Mouse (Mus musculus) neural tube, embryonic 11.5 days (tissue): ENCODE measurements at regions not wholly inside any gene's neighbourhood (a gene's known extent, or its start where the extent isn't known, plus 50 kb on each side); places are given as distances from the start of the nearest gene placed in this dataset.
A peak's percentile ranks its signal among the peaks of the same experiment; 100 is the strongest.

Source experiments
- ATAC-seq: fragments of 200-750 bp; cut with Nextera tagmentation; 2 replicates; pipeline ENCODE4 v1.8.0; 2017; ENCODE audit warnings: moderate number of reproducible peaks, mild to moderate bottlenecking, moderate TSS enrichment, moderate library complexity; ENCODE audit not compliant: insufficient read depth, low FRiP score, low TSS enrichment
- DNase-seq: peaks from one replicate; pipeline ENCODE4 v3.0.0-alpha.2; 2015; ENCODE audit warnings: low spot score
- H3K27ac ChIP-seq: fragments of 300-500 bp; sonication (generic); 2 replicates; pipeline ENCODE4 v1.5.1; 2014; ENCODE audit warnings: low read depth, mild to moderate bottlenecking, low read length
- H3K27me3 ChIP-seq: fragments of 300-500 bp; sonication (generic); 2 replicates; pipeline ENCODE4 v1.6.1; 2014; ENCODE audit warnings: mild to moderate bottlenecking, low read length, mixed read lengths; ENCODE audit not compliant: control insufficient read depth, insufficient read depth
- H3K36me3 ChIP-seq: fragments of 300-500 bp; sonication (generic); 2 replicates; pipeline ENCODE4 v1.6.1; 2014; ENCODE audit warnings: mild to moderate bottlenecking, low read length, moderate library complexity, mixed read lengths; ENCODE audit not compliant: control insufficient read depth, insufficient read depth
- H3K4me1 ChIP-seq: fragments of 300-500 bp; sonication (generic); 2 replicates; pipeline ENCODE4 v1.6.1; 2014; ENCODE audit warnings: low read length, mixed read lengths; ENCODE audit not compliant: control insufficient read depth, insufficient read depth
- H3K4me2 ChIP-seq: fragments of 300-500 bp; sonication (generic); 2 replicates; pipeline ENCODE4 v1.6.1; 2014; ENCODE audit warnings: low read depth, mild to moderate bottlenecking, moderate library complexity
- H3K4me3 ChIP-seq: fragments of 300-500 bp; sonication (generic); 2 replicates; pipeline ENCODE4 v1.5.1; 2014; ENCODE audit warnings: low read depth, low read length
- H3K9ac ChIP-seq: fragments of 300-500 bp; sonication (generic); 2 replicates; pipeline ENCODE4 v1.6.1; 2014; ENCODE audit warnings: mild to moderate bottlenecking, low read length
- H3K9me3 ChIP-seq: fragments of 300-500 bp; sonication (generic); 2 replicates; pipeline ENCODE4 v1.6.1; 2016; ENCODE audit warnings: low read length; ENCODE audit not compliant: control insufficient read depth
- WGBS: fragments of 180-500 bp; shearing (Covaris S2); extraction: QIAGEN DNeasy Blood & Tissue Kit; methylation state at CpG from one replicate; pipeline ENCODE4 v1.1.7; 2014; 5-methylcytosine and 5-hydroxymethylcytosine counted together

GRCm38 (mm10) chr3:19408283-19408682 is 220.2 kb downstream of the 1700064H15Rik start:
- Histone ChIP-seq H3K4me3 (no peak overlapping the region), H3K36me3 (no peaks in the 10 kb centered on the region), H3K4me1 (no peaks in the 10 kb centered on the region), H3K27ac (no peak overlapping the region), H3K4me2 (no peak overlapping the region), H3K27me3 (no peaks in the 10 kb centered on the region), H3K9ac (no peak overlapping the region), H3K9me3 (no peaks in the 10 kb centered on the region)
- 80% methylated on average over 2 of the region's 2 CpGs for WGBS
- ATAC-seq (no peak), DNase-seq (no peak)

- no peak overlapping the region for H3K9ac ChIP-seq
- H3K27me3 ChIP-seq = no peaks in the 10 kb centered on the region
- no peaks in the 10 kb centered on the region for H3K4me1 ChIP-seq
- no peaks in the 10 kb centered on the region for H3K9me3 ChIP-seq
- no peak overlapping the region for H3K4me2 ChIP-seq
- 90% methylated on average over 2 of the region's 2 CpGs for WGBS
- DNase-seq (no peak), ATAC-seq (no peak)
- H3K4me3 ChIP-seq = no peak overlapping the region
- no peak overlapping the region for H3K27ac ChIP-seq
- H3K36me3 ChIP-seq = no peaks in the 10 kb centered on the region
Observed at GRCm38 (mm10) chr3:19407591-19408090, 220.8 kb downstream of the 1700064H15Rik start.

GRCm38 (mm10) chr3:19406351-19407151 is 221.9 kb downstream of the 1700064H15Rik start:
- H3K27ac ChIP-seq = peak overlapping the region; percentile 15; the same call in 1 of the 2 replicates
- H3K9ac ChIP-seq = no peak overlapping the region
- no peaks in the 10 kb centered on the region for H3K4me1 ChIP-seq
- H3K27me3 ChIP-seq = no peaks in the 10 kb centered on the region
- DNase-seq (peak; percentile 44), ATAC-seq (peak; percentile 74)
- H3K4me3 ChIP-seq = no peak overlapping the region
- H3K4me2 ChIP-seq = 0 out of 2 replicates have a peak overlapping the region, but pooled peaks have one; percentile 12
- H3K36me3 ChIP-seq = no peaks in the 10 kb centered on the region
- 47% methylated on average over 14 of the region's 14 CpGs for WGBS
- no peaks in the 10 kb centered on the region for H3K9me3 ChIP-seq

GRCm38 (mm10) chr3:19385675-19386074 is 242.8 kb downstream of the 1700064H15Rik start:
- ATAC-seq (no peak), DNase-seq (no peak)
- H3K9ac ChIP-seq = no peak overlapping the region
- 8% methylated on average over 2 of the region's 2 CpGs for WGBS
- H3K4me1 ChIP-seq = no peaks in the 10 kb centered on the region
- H3K4me2 ChIP-seq = no peak overlapping the region
- no peaks in the 10 kb centered on the region for H3K36me3 ChIP-seq
- no peaks in the 10 kb centered on the region for H3K27me3 ChIP-seq
- H3K4me3 ChIP-seq = no peak overlapping the region
- H3K27ac ChIP-seq = no peak overlapping the region
- H3K9me3 ChIP-seq = no peaks in the 10 kb centered on the region

GRCm38 (mm10) chr3:19368998-19369397 is 259.5 kb downstream of the 1700064H15Rik start:
- no peaks in the 10 kb centered on the region for H3K36me3 ChIP-seq
- ATAC-seq (no peak), DNase-seq (no peak)
- H3K4me2 ChIP-seq = no peak overlapping the region
- H3K9ac ChIP-seq = no peak overlapping the region
- H3K27me3 ChIP-seq = no peaks in the 10 kb centered on the region
- WGBS = 84% methylated on average over 1 of the region's 1 CpGs
- no peaks in the 10 kb centered on the region for H3K9me3 ChIP-seq
- H3K4me1 ChIP-seq = no peaks in the 10 kb centered on the region
- no peak overlapping the region for H3K4me3 ChIP-seq
- H3K27ac ChIP-seq = no peak overlapping the region

DNA sequence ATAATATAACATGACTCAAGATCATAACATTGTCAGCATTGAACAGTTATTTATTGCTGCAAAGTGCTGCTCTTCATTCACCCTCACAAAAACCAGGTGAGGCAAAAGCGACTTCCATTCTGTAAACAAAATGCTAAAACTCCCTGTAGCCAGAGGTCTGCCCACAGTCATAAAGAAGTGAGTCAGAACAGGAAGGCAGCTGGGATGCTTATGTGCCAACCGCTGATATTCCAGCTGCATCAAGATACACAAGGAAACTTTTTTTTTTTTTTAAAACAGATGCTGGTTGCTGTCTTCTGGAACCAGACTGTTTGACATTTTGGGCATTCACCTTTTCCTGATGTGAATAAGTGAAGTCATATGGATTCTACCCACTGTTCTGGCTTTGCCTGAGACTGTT is 260.7 kb downstream of the 1700064H15Rik start:
- no peaks in the 10 kb centered on the region for H3K9me3 ChIP-seq
- DNase-seq (no peak), ATAC-seq (no peak)
- H3K4me1 ChIP-seq = no peaks in the 10 kb centered on the region
- 85% methylated on average over 2 of the region's 2 CpGs for WGBS
- H3K4me3 ChIP-seq = no peak overlapping the region
- H3K36me3 ChIP-seq = no peaks in the 10 kb centered on the region
- H3K4me2 ChIP-seq = no peak overlapping the region
- no peak overlapping the region for H3K27ac ChIP-seq
- H3K27me3 ChIP-seq = no peaks in the 10 kb centered on the region
- H3K9ac ChIP-seq = no peak overlapping the region
